Mouse (Mus musculus): ENCODE data around the gene Olfr1416.
A peak's percentile ranks its signal among the peaks of the same experiment; 100 is the strongest.
"Not testable (repeated sequence)": the region's sequence is repeated elsewhere in the genome, so short reads cannot be mapped to it uniquely, and the experiment has no call there.

Gene Olfr1416

DNA sequence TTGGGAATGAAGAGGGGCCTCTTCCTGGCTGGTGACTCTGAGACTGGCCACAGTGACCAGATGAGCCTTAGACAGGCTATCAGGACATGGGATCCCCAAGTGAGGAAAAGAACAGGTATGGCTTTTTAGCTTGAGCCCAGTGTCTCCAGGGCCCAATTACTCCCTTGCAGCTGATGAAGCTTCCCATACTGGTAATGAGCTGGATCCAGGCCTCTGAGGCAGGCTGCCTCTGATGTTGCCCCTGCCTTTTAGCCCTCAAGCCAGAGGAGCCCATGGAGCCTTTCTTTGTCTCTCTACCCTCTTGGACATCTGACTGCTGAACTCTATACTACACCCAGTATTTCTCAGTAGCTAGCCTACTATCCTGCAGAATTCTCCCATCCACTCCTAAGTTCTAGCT is at the start of gene Olfr1416:
TSS of gene Olfr1416 (minus strand) at position 101 of the 400 bp plus-strand sequence.
- DNase-seq = no peak

DNA sequence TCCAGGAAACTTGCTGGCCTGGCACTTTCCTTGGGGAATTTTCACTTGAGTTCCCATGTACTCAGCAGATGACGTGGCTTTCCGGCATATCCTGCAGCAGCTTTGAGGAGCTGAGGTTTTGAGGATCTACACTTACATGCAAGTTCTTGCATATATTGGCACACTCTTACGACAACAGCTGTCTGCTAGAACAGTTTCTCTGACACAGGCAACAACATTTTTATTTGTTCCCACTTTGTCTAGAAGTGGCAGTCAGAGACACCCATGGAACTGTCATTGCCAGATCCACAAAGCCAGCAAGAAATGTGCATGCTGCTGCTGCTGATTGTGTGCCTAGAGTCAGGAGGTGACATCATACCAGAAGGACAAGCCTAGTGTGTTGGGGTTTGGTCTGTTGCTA is 38.9 kb upstream of the Olfr1416 start:
- no peak for DNase-seq

- DNase-seq = peak; percentile 54
Measured at GRCm38 (mm10) chr1:92521376-92521775, 36.5 kb upstream of the Olfr1416 start.

- DNase-seq = no peak
Measured at GRCm38 (mm10) chr1:92519046-92519445, 34.1 kb upstream of the Olfr1416 start.

GRCm38 (mm10) chr1:92518561-92518960 is 33.6 kb upstream of the Olfr1416 start, which contains the start of gene Olfr1414:
Gene Olfr1414, minus strand, starts transcription at chr1:92518661.
- no peak for DNase-seq

DNA sequence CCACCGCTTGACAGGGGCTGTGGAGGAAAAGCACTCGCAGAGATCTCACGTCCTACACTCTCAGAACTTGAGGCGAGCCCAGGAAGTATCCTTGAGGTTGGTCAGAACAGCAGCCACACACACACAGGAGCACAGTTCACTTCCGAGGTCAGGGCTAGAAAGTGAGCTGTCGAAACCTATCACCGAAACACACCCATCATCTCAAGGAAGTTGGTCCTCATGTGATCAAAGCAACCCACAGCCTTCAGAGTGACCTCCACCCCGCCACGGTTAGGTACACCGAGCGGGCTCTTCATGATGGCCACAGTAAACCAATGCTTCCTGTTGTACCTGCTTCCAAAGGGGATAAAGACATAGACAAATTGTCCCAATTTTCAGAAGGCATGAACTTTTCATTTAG is 30.5 kb upstream of the Olfr1416 start:
- DNase-seq = no peak

GRCm38 (mm10) chr1:92511646-92512045 is 26.7 kb upstream of the Olfr1416 start:
- not testable (repeated sequence) for DNase-seq

GRCm38 (mm10) chr1:92496001-92496400 is 11.1 kb upstream of the Olfr1416 start, which contains the start of gene Olfr1415:
Gene Olfr1415, minus strand, starts transcription at chr1:92496101.
- DNase-seq = no peak

DNA sequence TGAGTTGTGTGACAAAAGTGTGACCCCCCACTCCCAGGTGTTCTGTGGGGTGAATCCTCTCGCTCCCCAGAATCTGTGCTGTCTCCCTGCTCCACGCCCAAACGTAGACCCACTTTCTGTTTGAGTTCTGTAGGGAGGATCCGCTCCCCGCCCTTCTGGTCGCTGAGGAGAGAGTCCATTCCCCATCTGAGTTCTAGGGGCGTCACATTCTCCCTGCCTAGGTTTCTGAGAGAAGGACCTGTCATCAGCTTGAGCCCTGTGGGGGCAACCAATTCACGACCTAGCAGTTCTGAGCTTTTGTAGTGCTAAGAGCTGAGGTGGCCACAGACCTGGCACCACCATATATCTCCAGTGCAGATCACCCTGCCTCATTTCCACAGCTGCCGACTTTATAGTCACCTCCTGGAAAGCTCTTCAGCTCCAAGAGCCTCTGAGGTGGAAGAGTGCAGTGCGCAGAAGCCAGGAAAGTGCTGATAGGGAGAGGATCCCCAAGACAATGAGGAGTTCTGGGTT is 10.8 kb downstream of the Olfr1416 start:
- DNase-seq = no peak

GRCm38 (mm10) chr1:92473165-92474041 is 11.5 kb downstream of the Olfr1416 start, which contains the start of gene Ndufa10:
Gene Ndufa10, minus strand, starts transcription at chr1:92473860.
- peak; percentile 96 for DNase-seq

DNA sequence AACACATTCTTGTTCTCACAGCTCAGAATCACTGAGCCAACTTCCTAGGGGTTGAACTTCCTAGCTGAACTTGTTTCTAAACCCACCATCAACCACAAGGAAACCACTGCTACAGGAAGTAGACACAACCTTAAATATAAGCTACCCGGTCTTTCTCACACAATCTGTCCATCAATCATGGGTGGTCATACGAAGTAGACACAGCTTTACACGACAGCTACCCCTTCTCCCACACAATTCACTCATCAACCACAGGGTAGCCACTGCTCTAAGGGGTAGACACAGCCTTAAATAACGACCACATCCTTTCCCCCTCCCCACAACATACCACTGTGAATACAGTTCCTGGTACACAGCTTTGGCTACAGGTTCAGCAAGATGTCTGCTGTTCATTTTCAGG is 16.0 kb downstream of the Olfr1416 start:
- no peak for DNase-seq

DNA sequence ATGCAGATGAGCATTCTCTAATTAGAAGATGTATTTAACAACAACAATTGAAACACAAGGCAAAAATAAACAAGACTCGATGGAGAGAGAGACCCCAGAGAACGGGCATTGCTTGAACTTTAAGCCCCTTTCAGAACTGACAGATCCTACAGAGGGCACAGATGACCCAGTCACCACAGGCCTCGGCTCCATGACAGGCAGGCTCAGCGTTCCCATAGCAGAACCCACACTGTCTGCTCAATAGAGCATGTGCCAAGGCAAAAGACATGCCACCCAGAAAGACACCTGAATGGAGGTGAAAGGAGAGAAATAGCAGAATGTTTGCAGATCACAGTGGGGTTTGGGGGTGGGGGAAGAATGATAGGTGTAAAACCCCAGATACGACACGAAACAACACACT is 26.5 kb downstream of the Olfr1416 start:
- no peak for DNase-seq

DNA sequence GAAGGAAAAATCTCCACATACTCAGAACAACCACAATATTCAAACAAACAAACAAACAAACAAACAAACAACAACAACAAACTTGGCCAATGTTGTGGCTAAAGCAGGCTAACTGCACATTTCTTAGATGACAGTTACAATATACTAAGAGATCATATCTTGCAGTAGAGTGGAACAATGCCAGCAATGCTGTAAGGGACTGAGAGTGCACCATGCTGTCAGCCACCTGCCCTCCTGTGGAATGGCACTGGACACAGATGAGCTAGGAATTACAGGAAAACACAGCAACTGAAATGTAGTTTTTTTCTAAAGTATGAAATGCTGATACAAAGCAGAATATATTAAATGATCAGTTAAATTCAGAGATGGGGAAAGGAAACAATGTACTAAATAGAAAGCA is 27.2 kb downstream of the Olfr1416 start:
- peak; percentile 46 for DNase-seq

GRCm38 (mm10) chr1:92453751-92454445 is 31.0 kb downstream of the Olfr1416 start:
- DNase-seq = no peak

DNA sequence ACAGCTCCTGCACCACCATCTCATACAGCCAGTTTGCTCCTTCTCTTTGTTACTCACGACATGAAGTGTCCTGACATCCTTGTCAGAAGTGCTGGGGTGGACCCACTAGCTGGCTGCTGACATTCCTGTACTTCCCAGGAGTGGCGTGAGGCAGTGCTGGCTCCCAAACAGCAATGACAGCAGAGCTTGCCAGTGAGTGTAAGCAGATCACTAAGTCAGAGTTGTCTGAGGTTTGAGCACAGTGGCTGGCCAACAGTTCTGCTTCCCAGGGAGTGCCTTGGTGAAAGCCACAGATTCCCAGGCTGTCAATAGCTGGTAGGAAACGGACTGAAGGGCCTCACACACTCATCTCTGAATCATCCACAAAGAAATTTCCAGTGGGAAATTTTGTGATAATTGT is 36.6 kb downstream of the Olfr1416 start:
- DNase-seq = no peak

GRCm38 (mm10) chr1:92441453-92442063 is 43.4 kb downstream of the Olfr1416 start:
- no peak for DNase-seq

- DNase-seq = no peak
Measured at GRCm38 (mm10) chr1:92440066-92440750, 44.7 kb downstream of the Olfr1416 start.

DNA sequence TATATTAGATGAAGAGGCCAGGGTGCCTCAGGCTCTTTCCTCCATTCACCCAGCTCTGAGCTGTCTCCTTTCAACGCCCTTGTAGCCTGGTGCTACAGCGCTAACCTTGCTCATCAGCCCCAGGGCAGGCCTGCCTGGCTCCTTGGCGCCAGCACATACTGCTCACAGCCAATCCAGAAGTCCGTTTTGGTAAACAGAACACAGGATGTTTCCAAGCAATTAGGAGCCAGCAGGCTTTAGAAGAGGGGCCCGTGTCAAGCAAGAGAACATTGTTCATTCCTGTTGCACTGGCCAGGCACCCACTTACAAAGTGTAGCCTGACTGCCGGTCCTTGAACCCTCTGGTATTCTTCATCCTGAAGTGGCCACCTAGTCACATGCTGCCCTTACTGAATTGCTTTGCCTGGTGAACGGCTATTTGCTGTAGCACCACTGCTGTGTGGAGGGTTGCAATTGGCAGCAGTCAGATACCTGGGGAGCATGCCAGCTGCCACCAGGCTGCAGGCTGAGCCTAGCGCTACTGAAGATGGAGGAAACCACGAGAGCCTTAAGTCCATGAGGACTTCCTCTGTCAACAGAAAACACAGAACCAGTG is 47.1 kb downstream of the Olfr1416 start:
- peak; percentile 80 for DNase-seq

DNA sequence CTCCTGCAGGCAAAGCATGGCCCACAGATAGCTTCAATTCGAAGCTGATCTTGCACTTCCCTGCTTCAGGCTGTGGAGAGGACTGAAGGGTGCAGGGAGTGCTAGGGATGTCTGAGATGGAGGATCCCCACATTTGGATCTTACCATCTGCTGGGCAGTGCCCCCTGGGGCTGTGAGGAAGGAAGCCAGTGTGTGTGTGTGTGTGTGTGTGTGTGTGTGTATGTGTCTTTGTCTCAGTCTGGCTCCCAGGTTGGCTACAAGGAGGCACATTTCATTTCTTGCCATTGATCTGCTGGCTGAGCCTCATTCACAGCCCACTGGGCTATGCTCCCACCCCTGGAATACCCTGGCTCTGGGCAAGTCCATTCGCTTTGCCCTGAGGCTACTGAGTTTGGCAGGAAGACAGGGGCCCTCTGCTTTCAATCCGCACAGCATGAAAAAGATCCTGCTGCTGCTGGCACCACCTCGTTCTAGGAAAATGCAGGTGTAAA is 48.0 kb downstream of the Olfr1416 start:
- peak; percentile 51 for DNase-seq

DNA sequence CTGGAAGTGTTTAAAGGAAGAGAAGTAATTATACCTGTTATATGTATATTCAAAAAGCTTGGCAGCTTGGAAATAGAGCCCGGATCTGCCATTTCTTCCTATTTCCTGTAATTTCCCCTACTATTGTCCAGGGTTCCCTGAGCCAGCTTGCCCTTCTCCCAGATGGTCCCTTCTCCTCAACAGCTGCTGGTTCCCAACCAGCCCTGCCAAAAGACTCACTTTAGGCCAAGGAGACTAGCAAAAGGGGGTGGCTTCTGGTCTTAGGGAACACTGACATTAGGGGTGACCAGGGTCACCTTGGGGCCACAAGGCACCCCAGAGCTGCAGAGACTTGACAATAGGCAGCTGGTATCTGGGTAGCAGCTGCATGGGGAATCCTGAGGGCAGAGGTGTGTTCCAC is 49.9 kb downstream of the Olfr1416 start:
- DNase-seq = no peak

DNA sequence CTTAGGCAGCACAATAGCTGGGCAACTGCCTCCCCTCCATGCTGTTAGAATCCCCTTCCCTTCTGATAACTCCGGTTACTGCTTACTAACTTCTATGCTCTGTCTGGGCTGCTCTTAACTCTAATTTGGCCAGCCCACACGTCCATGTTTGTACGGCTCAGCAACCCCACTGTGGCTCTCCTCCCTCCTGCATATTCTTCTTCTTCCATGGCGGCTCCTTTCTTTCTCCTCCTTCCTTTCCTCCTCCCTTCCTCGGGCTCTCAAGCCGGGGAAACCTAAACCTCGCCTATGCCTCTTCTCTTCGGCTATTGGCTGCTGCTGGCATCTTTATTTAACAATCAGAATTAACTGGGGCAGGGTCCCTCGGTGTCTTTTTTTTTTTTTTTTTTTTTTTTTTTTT is 52.1 kb downstream of the Olfr1416 start:
- no peak for DNase-seq

- no peak for DNase-seq
Measured at GRCm38 (mm10) chr1:92432098-92432497, 52.8 kb downstream of the Olfr1416 start.

Data from cerebellum, adult 8-10 months (tissue).